Mouse (Mus musculus) regulatory T cell (primary cell): ENCODE measurements around the gene Pip5kl1.

Source experiments
- in situ Hi-C: fragments of 300-600 bp; cut with MboI, MseI; formaldehyde crosslinking; loops from one replicate; pipeline ENCODE4 v1.15.1; 2025; ENCODE audit warnings: high pct_unique_total_duplicates

Pip5kl1 gene

GRCm38 (mm10) chr2:32547380-32547779 is 27.2 kb upstream of the Pip5kl1 start:
- in situ Hi-C loops, result loop anchor here (10.0 kb wide), 1 partner anchor 1827 kb away; the partner anchor contains the start of gene Pbx3

GRCm38 (mm10) chr2:32547964-32548739 is 26.4 kb upstream of the Pip5kl1 start:
- in situ Hi-C loops, result loop anchor here (10.0 kb wide), 1 partner anchor 1827 kb away; the partner anchor contains the start of gene Pbx3

- in situ Hi-C loops, result loop anchor here (10.0 kb wide), 1 partner anchor 1826 kb away; the partner anchor contains the start of gene Pbx3
Measured at GRCm38 (mm10) chr2:32549171-32549570, 25.4 kb upstream of the Pip5kl1 start.

- in situ Hi-C loops, result loop anchor here (10.0 kb wide), 1 partner anchor 1825 kb away; the partner anchor contains the start of gene Pbx3
Measured at GRCm38 (mm10) chr2:32549764-32550163, 24.8 kb upstream of the Pip5kl1 start.

- in situ Hi-C loops, result no loop called here
Measured at GRCm38 (mm10) chr2:32551236-32551635, 23.4 kb upstream of the Pip5kl1 start.

GRCm38 (mm10) chr2:32553592-32554148 is 20.9 kb upstream of the Pip5kl1 start:
- in situ Hi-C loops, result no loop called here

- in situ Hi-C loops, result no loop called here
Measured at GRCm38 (mm10) chr2:32555484-32555883, 19.1 kb upstream of the Pip5kl1 start.

- in situ Hi-C loops, result no loop called here
Measured at GRCm38 (mm10) chr2:32556019-32556418, 18.6 kb upstream of the Pip5kl1 start.

- in situ Hi-C loops, result no loop called here
Measured at GRCm38 (mm10) chr2:32559570-32559969, 15.0 kb upstream of the Pip5kl1 start.

GRCm38 (mm10) chr2:32566536-32567063 is 8.0 kb upstream of the Pip5kl1 start:
- in situ Hi-C loops, result loop anchor here (5.0 kb wide), 1 partner anchor 169 kb away; the partner anchor contains the start of gene Ptges2

GRCm38 (mm10) chr2:32568149-32568548 is 6.4 kb upstream of the Pip5kl1 start:
- in situ Hi-C loops, result loop anchor here (5.0 kb wide), 1 partner anchor 171 kb away; the partner anchor contains the start of gene Ptges2

- in situ Hi-C loops, result loop anchor here (5.0 kb wide), 1 partner anchor 172 kb away; the partner anchor contains the start of gene Ptges2
Measured at GRCm38 (mm10) chr2:32568941-32569340, 5.7 kb upstream of the Pip5kl1 start.

GRCm38 (mm10) chr2:32570698-32571494 is 3.7 kb upstream of the Pip5kl1 start, which contains the start of gene Dpm2:
Gene Dpm2 (plus strand): TSS chr2:32570858.
- in situ Hi-C loops, result loop anchor here (10.0 kb wide), 1 partner anchor 506 kb away; no protein-coding TSS in a partner anchor

GRCm38 (mm10) chr2:32572196-32572595 is 2.4 kb upstream of the Pip5kl1 start:
- in situ Hi-C loops, result loop anchor here (10.0 kb wide), 1 partner anchor 507 kb away; no protein-coding TSS in a partner anchor

- in situ Hi-C loops, result loop anchor here (10.0 kb wide), 1 partner anchor 510 kb away; no protein-coding TSS in a partner anchor
Measured at GRCm38 (mm10) chr2:32574901-32575585, 446 bp downstream of the Pip5kl1 start.

- in situ Hi-C loops, result loop anchor here (10.0 kb wide), 1 partner anchor 511 kb away; no protein-coding TSS in a partner anchor
Measured at GRCm38 (mm10) chr2:32575586-32576160, 1.1 kb downstream of the Pip5kl1 start, which contains the start of gene 9430097D07Rik. Gene 9430097D07Rik (minus strand): TSS chr2:32575684.

- in situ Hi-C loops, result loop anchor here (10.0 kb wide), 1 partner anchor 512 kb away; no protein-coding TSS in a partner anchor
Measured at GRCm38 (mm10) chr2:32576532-32576931, 1.9 kb downstream of the Pip5kl1 start.

GRCm38 (mm10) chr2:32578146-32579046 is 3.8 kb downstream of the Pip5kl1 start:
- in situ Hi-C loops, result loop anchor here (10.0 kb wide), 1 partner anchor 514 kb away; no protein-coding TSS in a partner anchor
